Mouse (Mus musculus): ENCODE results near the gene Gm4070.
"Not testable (repeated sequence)": the region's sequence is repeated elsewhere in the genome, so short reads cannot be mapped to it uniquely, and the experiment has no call there.

DNA sequence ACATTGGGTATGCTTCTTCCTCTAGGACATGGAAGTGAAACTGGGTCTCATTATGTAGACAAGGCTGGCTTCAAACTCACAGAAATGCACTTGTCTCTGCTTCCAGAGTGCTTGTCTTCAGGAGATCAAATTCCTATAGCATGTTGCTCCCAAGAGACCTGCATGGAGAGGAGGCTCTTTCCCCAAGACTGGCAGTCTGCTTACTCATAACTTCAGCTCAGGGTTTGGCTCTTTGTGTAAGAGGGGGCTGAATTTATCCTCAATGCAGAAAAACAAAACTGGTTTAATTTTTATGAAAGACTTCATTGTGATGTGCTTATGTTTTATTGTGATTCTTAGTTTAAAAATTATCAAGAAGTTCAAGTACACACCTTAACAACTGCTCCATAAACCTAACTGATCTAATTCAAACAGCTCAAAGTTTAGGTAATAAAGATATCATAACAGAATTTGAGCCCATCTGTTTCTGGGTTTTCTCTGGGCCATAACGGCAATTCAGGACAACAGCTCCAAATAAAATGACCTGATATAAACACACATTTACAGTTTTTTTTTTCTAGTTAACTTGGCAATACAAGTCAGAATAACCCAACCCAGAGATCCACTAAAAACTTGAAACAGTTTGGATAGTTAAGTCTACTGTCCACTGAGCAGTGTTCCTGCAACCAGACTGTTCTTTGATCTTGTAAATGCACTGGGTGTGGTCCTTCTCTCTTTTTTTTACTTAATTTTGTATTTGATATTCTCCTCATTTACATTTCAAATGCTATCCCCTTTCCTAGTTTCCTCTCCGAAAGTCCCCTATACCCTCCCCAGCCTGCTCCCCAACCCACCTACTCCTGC lies 97.8 kb downstream of the Gm4070 start:
- not testable (repeated sequence) for TF ChIP-seq POLR2A (IDR thresholded peaks at IDR 0.05; ENCODE audit: insufficient read depth, low read length); CTCF (IDR thresholded peaks at IDR 0.05; ENCODE audit: low read depth, low read length)
